Mouse (Mus musculus) midbrain, embryonic 11.5 days (tissue): ENCODE data around the gene E330021D16Rik. TPM values are rescaled to one million over a fixed set of nuclear protein-coding genes. Genes with fewer than 3 reads are reported as not detected.

ENCODE experiments used
- ATAC-seq: fragments of 200-750 bp; cut with Nextera tagmentation; 2 replicates; pipeline ENCODE4 v1.8.0; 2017; ENCODE audit warnings: moderate TSS enrichment, moderate library complexity; ENCODE audit not compliant: low FRiP score
- DNase-seq: peaks from one replicate; pipeline ENCODE4 v3.0.0; 2015; ENCODE audit warnings: low spot score; ENCODE audit errors: missing footprints
- H3K27ac ChIP-seq: fragments of 300-500 bp; sonication (generic); 2 replicates; pipeline ENCODE4 v1.5.1; 2014; ENCODE audit warnings: low read depth, low read length
- H3K27me3 ChIP-seq: fragments of 300-500 bp; sonication (generic); 2 replicates; pipeline ENCODE4 v1.6.1; 2014; ENCODE audit warnings: mild to moderate bottlenecking, low read length, moderate library complexity, mixed read lengths; ENCODE audit not compliant: control insufficient read depth, insufficient read depth
- H3K36me3 ChIP-seq: fragments of 300-500 bp; sonication (generic); 2 replicates; pipeline ENCODE4 v1.6.1; 2014; ENCODE audit warnings: mild to moderate bottlenecking, low read length, moderate library complexity, mixed read lengths; ENCODE audit not compliant: control insufficient read depth, insufficient read depth
- H3K4me1 ChIP-seq: fragments of 300-500 bp; sonication (generic); 2 replicates; pipeline ENCODE4 v1.6.1; 2014; ENCODE audit warnings: low read length; ENCODE audit not compliant: control insufficient read depth, insufficient read depth
- H3K4me2 ChIP-seq: fragments of 300-500 bp; sonication (generic); 2 replicates; pipeline ENCODE4 v1.6.1; 2014; ENCODE audit warnings: mild to moderate bottlenecking, moderate library complexity
- H3K4me3 ChIP-seq: fragments of 300-500 bp; sonication (generic); 2 replicates; pipeline ENCODE4 v1.5.1; 2014; ENCODE audit warnings: low read depth, low read length
- H3K9ac ChIP-seq: fragments of 300-500 bp; sonication (generic); 2 replicates; pipeline ENCODE4 v1.6.1; 2014; ENCODE audit warnings: low read length
- H3K9me3 ChIP-seq: fragments of 300-500 bp; sonication (generic); 2 replicates; pipeline ENCODE4 v1.6.1; 2016; ENCODE audit warnings: low read length; ENCODE audit not compliant: control insufficient read depth
- WGBS: fragments of 180-500 bp; shearing (Covaris S2); extraction: QIAGEN DNeasy Blood & Tissue Kit; methylation state at CpG from one replicate; pipeline ENCODE4 v1.1.7; 2014; 5-methylcytosine and 5-hydroxymethylcytosine counted together
- polyA plus RNA-seq: library from polyadenylated mRNA; unstranded; fragments of >200 nt; fragmentation: Nextera tagmentation; extraction: Ambion mirVana; gene quantifications from 2 replicates; pipeline ENCODE4 v1.2.1, GENCODE M21; 2014

E330021D16Rik gene
- polyA plus RNA-seq = not detected in 2 replicates

- no peak for DNase-seq
- no peak for ATAC-seq
- Histone ChIP-seq H3K27me3 (no peaks in the 10 kb centered on the region), H3K4me2 (no peak within 1 kb of the TSS), H3K36me3 (no peaks in the 10 kb centered on the region), H3K4me3 (no peak within 1 kb of the TSS), H3K9ac (no peak within 1 kb of the TSS), H3K4me1 (no peaks in the 10 kb centered on the region), H3K9me3 (no peaks in the 10 kb centered on the region), H3K27ac (no peak within 1 kb of the TSS)
- 83% methylated on average over 9 of the region's 9 CpGs for WGBS
Measured at GRCm38 (mm10) chr6:136415133-136415775, at the start of gene E330021D16Rik. E330021D16Rik (minus strand) TSS chr6:136415569.

- Histone ChIP-seq H3K4me1 (peaks cover 14% of the 10 kb centered on the region), H3K9me3 (peaks cover 3% of the 10 kb centered on the region; the same call in 1 of the 2 replicates), H3K4me3 (no peak overlapping the region), H3K9ac (no peak overlapping the region), H3K36me3 (no peaks in the 10 kb centered on the region), H3K4me2 (no peak overlapping the region), H3K27ac (no peak overlapping the region), H3K27me3 (no peaks in the 10 kb centered on the region)
- DNase-seq (no peak), ATAC-seq (no peak)
- 85% methylated on average over 8 of the region's 8 CpGs for WGBS
Measured at GRCm38 (mm10) chr6:136465021-136465420, 49.7 kb upstream of the E330021D16Rik start.

GRCm38 (mm10) chr6:136464121-136464621 is 48.8 kb upstream of the E330021D16Rik start:
- no peak overlapping the region for H3K9ac ChIP-seq
- H3K27ac ChIP-seq = no peak overlapping the region
- no peak overlapping the region for H3K4me3 ChIP-seq
- no peaks in the 10 kb centered on the region for H3K27me3 ChIP-seq
- no peak for DNase-seq
- H3K9me3 ChIP-seq = peaks cover 3% of the 10 kb centered on the region; the same call in 1 of the 2 replicates
- WGBS = 76% methylated on average over 12 of the region's 12 CpGs
- H3K36me3 ChIP-seq = no peaks in the 10 kb centered on the region
- no peak for ATAC-seq
- no peak overlapping the region for H3K4me2 ChIP-seq
- H3K4me1 ChIP-seq = peaks cover 11% of the 10 kb centered on the region

- H3K4me2 ChIP-seq = no peak overlapping the region
- H3K4me1 ChIP-seq = peaks cover 5% of the 10 kb centered on the region
- WGBS = 39% methylated on average over 9 of the region's 9 CpGs
- no peaks in the 10 kb centered on the region for H3K9me3 ChIP-seq
- no peak overlapping the region for H3K9ac ChIP-seq
- DNase-seq (no peak), ATAC-seq (no peak)
- no peaks in the 10 kb centered on the region for H3K36me3 ChIP-seq
- no peak overlapping the region for H3K27ac ChIP-seq
- H3K4me3 ChIP-seq = no peak overlapping the region
- no peaks in the 10 kb centered on the region for H3K27me3 ChIP-seq
Measured at GRCm38 (mm10) chr6:136463491-136463890, 48.1 kb upstream of the E330021D16Rik start.

- Histone ChIP-seq H3K9ac (no peak overlapping the region), H3K9me3 (no peaks in the 10 kb centered on the region), H3K27me3 (no peaks in the 10 kb centered on the region), H3K4me1 (no peaks in the 10 kb centered on the region), H3K27ac (no peak overlapping the region), H3K4me3 (no peak overlapping the region), H3K4me2 (no peak overlapping the region), H3K36me3 (no peaks in the 10 kb centered on the region)
- ATAC-seq (no peak), DNase-seq (no peak)
- 95% methylated on average over 7 of the region's 7 CpGs for WGBS
Measured at GRCm38 (mm10) chr6:136459156-136459555, 43.8 kb upstream of the E330021D16Rik start.

- WGBS = 100% methylated on average over 1 of the region's 1 CpGs
Measured at GRCm38 (mm10) chr6:136456302-136456701, 40.9 kb upstream of the E330021D16Rik start.

GRCm38 (mm10) chr6:136455696-136456095 is 40.3 kb upstream of the E330021D16Rik start:
- ATAC-seq = no peak
- Histone ChIP-seq H3K4me2 (no peak overlapping the region), H3K27ac (no peak overlapping the region), H3K36me3 (no peaks in the 10 kb centered on the region), H3K9me3 (no peaks in the 10 kb centered on the region), H3K27me3 (no peaks in the 10 kb centered on the region), H3K4me1 (no peaks in the 10 kb centered on the region), H3K4me3 (no peak overlapping the region), H3K9ac (no peak overlapping the region)
- DNase-seq = no peak
- WGBS = 82% methylated on average over 3 of the region's 3 CpGs

More at GRCm38 (mm10) chr6:136456302-136456701, 40.9 kb upstream of the E330021D16Rik start:
- H3K36me3 ChIP-seq = no peaks in the 10 kb centered on the region
- no peak overlapping the region for H3K4me2 ChIP-seq
- no peak overlapping the region for H3K9ac ChIP-seq
- H3K27me3 ChIP-seq = no peaks in the 10 kb centered on the region
- H3K27ac ChIP-seq = no peak overlapping the region
- H3K9me3 ChIP-seq = no peaks in the 10 kb centered on the region
- H3K4me3 ChIP-seq = no peak overlapping the region
- no peak for DNase-seq
- no peak for ATAC-seq
- H3K4me1 ChIP-seq = no peaks in the 10 kb centered on the region

GRCm38 (mm10) chr6:136452623-136453022 is 37.3 kb upstream of the E330021D16Rik start:
- H3K9ac ChIP-seq = no peak overlapping the region
- H3K27ac ChIP-seq = no peak overlapping the region
- H3K4me3 ChIP-seq = no peak overlapping the region
- no peaks in the 10 kb centered on the region for H3K4me1 ChIP-seq
- no peak overlapping the region for H3K4me2 ChIP-seq
- ATAC-seq (no peak), DNase-seq (no peak)
- 89% methylated on average over 3 of the region's 3 CpGs for WGBS
- no peaks in the 10 kb centered on the region for H3K9me3 ChIP-seq
- no peaks in the 10 kb centered on the region for H3K27me3 ChIP-seq
- no peaks in the 10 kb centered on the region for H3K36me3 ChIP-seq

- no peaks in the 10 kb centered on the region for H3K9me3 ChIP-seq
- no peaks in the 10 kb centered on the region for H3K4me1 ChIP-seq
- no peaks in the 10 kb centered on the region for H3K27me3 ChIP-seq
- DNase-seq (no peak), ATAC-seq (no peak)
- no peak overlapping the region for H3K4me3 ChIP-seq
- no peaks in the 10 kb centered on the region for H3K36me3 ChIP-seq
- WGBS = 91% methylated on average over 6 of the region's 6 CpGs
- H3K27ac ChIP-seq = no peak overlapping the region
- no peak overlapping the region for H3K9ac ChIP-seq
- no peak overlapping the region for H3K4me2 ChIP-seq
Measured at GRCm38 (mm10) chr6:136450863-136451262, 35.5 kb upstream of the E330021D16Rik start.
